Mouse (Mus musculus) hindbrain, embryonic 16.5 days (tissue): Measurements from ENCODE around the gene Kat6b. TPM values are rescaled to one million over a fixed set of nuclear protein-coding genes. Genes with fewer than 3 reads are reported as not detected.
A peak's percentile ranks its signal among the peaks of the same experiment; 100 is the strongest.

Experiments used
- ATAC-seq: fragments of 200-750 bp; cut with Nextera tagmentation; 2 replicates; pipeline ENCODE4 v1.8.0; 2017; ENCODE audit warnings: moderate TSS enrichment, moderate library complexity
- H3K27ac ChIP-seq: fragments of 300-500 bp; sonication (generic); 2 replicates; pipeline ENCODE4 v1.5.1; 2014; ENCODE audit warnings: low read depth, mild to moderate bottlenecking, control low read depth, low read length, moderate library complexity
- H3K27me3 ChIP-seq: fragments of 300-500 bp; sonication (generic); replicated peaks from 2 replicates; pipeline ENCODE4 v1.6.1; 2014; ENCODE audit warnings: low read length; ENCODE audit not compliant: control insufficient read depth, insufficient read depth
- H3K36me3 ChIP-seq: fragments of 300-500 bp; sonication (generic); 2 replicates; pipeline ENCODE4 v1.6.1; 2014; ENCODE audit warnings: mild to moderate bottlenecking, low read length, moderate library complexity, mixed read lengths; ENCODE audit not compliant: control insufficient read depth, insufficient read depth
- H3K4me1 ChIP-seq: fragments of 300-500 bp; sonication (generic); 2 replicates; pipeline ENCODE4 v1.6.1; 2014; ENCODE audit warnings: low read depth, low read length; ENCODE audit not compliant: control insufficient read depth, insufficient read depth
- H3K4me2 ChIP-seq: fragments of 300-500 bp; sonication (generic); 2 replicates; pipeline ENCODE4 v1.6.1; 2014; ENCODE audit warnings: mild to moderate bottlenecking, low read length, control low read depth, moderate library complexity
- H3K4me3 ChIP-seq: fragments of 300-500 bp; sonication (generic); 2 replicates; pipeline ENCODE4 v1.5.1; 2014; ENCODE audit warnings: mild to moderate bottlenecking, low read length, control low read depth, moderate library complexity
- H3K9ac ChIP-seq: fragments of 300-500 bp; sonication (generic); 2 replicates; pipeline ENCODE4 v1.6.1; 2014; ENCODE audit warnings: low read depth, mild to moderate bottlenecking, control low read depth, low read length, moderate library complexity
- H3K9me3 ChIP-seq: fragments of 300-500 bp; sonication (generic); 2 replicates; pipeline ENCODE4 v1.6.1; 2014; ENCODE audit warnings: mild to moderate bottlenecking, low read length, moderate library complexity; ENCODE audit not compliant: control insufficient read depth
- WGBS: fragments of 180-500 bp; shearing (Covaris S2); extraction: QIAGEN DNeasy Blood & Tissue Kit; methylation state at CpG from one replicate; pipeline ENCODE4 v1.1.7; 2014; 5-methylcytosine and 5-hydroxymethylcytosine counted together
- polyA plus RNA-seq: library from polyadenylated mRNA; unstranded; fragments of >200 nt; fragmentation: Nextera tagmentation; extraction: Ambion mirVana; gene quantifications from 2 replicates; pipeline ENCODE4 v1.2.1, GENCODE M21; 2015

Gene Kat6b
- polyA plus RNA-seq, 1 experiment from 2014 or later, result 14.2 TPM

DNA sequence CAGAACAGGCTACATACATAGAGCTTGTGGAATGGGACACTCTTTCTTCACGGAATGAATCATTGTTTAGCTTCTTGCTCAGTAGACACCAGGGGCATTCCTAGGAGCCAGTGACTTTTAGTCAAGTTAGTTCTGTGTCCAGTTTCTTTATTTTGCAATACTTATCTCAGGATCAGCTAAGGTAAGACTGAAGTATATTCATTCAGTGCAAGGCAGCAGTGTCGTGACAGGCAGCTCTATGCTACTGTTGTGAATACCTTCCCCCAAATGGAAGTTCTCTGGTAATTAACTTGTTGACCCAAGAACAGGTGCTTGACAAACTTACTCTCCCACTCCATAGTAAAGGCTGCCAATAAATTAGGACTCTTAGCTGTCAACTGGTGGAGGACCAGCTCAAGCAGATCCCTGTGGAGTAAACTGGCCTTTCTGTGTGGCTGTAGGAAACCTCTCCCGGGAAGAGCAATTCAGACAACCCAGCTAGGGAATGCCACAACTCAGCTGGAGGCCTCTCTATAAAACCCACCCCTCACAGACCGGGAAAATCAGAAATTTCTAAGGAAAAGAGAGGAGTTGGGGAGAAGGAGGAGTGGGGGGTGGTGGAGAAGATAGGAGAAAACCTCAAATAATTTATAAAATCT, 105.4 kb downstream of the Kat6b start:
- H3K9me3 ChIP-seq, result no peaks in the 10 kb centered on the region
- no peak overlapping the region for H3K4me3 ChIP-seq
- ATAC-seq, result no peak
- no peak overlapping the region for H3K4me2 ChIP-seq
- no peak overlapping the region for H3K27ac ChIP-seq
- no peaks in the 10 kb centered on the region for H3K36me3 ChIP-seq
- 19% methylated on average over 4 of the region's 4 CpGs for WGBS
- H3K9ac ChIP-seq, result no peak overlapping the region
- H3K4me1 ChIP-seq, result peaks cover 25% of the 10 kb centered on the region
- H3K27me3 ChIP-seq, result no peaks in the 10 kb centered on the region

DNA sequence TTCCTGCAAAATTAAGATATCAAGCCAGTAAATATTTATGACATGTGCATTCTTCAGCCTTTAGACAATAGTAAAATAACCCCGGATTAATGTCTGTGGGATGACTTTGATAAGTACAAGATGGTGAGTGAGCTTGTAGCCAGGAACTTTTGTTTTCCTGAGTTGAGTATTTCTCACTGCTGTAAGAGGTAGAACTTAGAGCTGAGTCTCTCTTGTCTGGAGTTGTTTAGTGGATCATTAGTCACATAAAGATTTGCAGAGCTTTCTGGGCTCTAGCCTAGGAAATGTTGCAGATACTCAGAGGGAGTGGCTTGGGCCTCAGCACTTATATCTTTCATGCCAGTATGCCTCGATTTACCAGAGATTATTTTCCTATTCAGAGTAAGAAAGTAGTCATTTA, 106.7 kb downstream of the Kat6b start:
- H3K4me3 ChIP-seq, result no peak overlapping the region
- H3K9me3 ChIP-seq, result no peaks in the 10 kb centered on the region
- H3K4me2 ChIP-seq, result no peak overlapping the region
- H3K27me3 ChIP-seq, result no peaks in the 10 kb centered on the region
- no peak overlapping the region for H3K27ac ChIP-seq
- H3K9ac ChIP-seq, result no peak overlapping the region
- 85% methylated on average over 2 of the region's 2 CpGs for WGBS
- H3K4me1 ChIP-seq, result peaks cover 25% of the 10 kb centered on the region
- H3K36me3 ChIP-seq, result no peaks in the 10 kb centered on the region
- ATAC-seq, result no peak

DNA sequence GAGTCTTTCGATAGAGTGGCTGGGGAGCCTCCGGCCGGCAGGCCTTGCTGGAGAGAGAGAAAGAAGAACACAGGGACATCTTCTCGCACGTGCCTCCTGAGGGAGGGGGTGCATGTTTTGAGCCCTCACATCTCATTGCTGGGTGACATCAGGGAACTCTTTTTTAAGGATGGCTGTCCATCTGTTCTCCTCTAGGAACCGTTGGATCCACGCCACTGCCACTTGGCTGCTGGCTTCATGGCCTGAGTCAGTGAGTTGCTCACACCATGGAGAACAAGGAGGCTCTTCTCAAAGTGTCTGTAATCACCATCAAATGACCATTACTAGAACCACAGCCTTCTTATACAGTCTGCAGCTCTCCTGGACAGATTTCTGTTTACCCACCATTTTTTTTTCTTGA, 108.4 kb downstream of the Kat6b start:
- Histone ChIP-seq H3K4me3 (no peak overlapping the region), H3K4me2 (no peak overlapping the region), H3K36me3 (no peaks in the 10 kb centered on the region), H3K9me3 (no peaks in the 10 kb centered on the region), H3K27ac (no peak overlapping the region), H3K4me1 (peaks cover 19% of the 10 kb centered on the region), H3K9ac (no peak overlapping the region), H3K27me3 (no peaks in the 10 kb centered on the region)
- ATAC-seq, result no peak
- 71% methylated on average over 7 of the region's 7 CpGs for WGBS

DNA sequence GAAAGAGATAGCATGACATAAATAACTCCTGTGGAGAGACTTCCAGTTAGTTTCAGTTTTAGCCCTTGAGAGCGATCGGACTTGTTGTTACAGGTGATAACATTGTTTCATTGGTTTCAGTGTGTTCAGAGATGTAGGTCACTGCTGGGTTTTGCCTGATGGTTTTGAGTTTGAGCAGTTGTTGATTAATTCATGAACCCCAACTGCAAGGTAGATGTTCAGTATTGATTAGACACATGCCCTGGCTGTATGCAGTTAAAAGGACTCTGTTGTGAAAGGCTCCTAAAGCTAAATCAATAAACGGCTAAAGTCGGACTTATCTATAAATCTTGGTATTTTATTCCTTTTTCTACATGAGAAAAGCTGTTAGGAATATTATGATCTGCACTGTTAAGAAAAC, 109.0 kb downstream of the Kat6b start:
- ATAC-seq, result no peak

DNA sequence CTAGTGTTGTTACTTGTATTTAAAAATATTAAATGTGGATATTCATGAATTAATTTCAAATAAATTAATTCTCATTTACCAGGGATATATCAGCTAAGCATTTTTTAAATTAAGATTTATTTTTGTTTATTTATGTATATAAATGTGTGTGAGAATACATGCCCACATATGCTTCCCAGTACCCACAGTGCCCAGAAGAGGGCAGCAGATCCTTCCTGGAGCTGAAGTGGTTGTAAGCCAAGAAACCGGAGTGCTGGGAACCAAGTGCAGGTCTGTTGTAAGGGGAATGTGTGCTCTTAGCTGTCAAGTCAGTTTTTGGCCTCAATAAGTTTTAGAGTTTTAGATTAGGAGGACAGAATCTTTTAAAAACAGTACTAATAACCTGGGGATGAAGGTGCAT, 110.9 kb downstream of the Kat6b start:
- ATAC-seq, result no peak

More for the DNA sequence above, 109.0 kb downstream of the Kat6b start:
- no peak overlapping the region for H3K4me3 ChIP-seq
- no peak overlapping the region for H3K4me2 ChIP-seq
- no peaks in the 10 kb centered on the region for H3K36me3 ChIP-seq
- WGBS, result 92% methylated on average over 4 of the region's 4 CpGs
- H3K27me3 ChIP-seq, result no peaks in the 10 kb centered on the region
- no peak overlapping the region for H3K9ac ChIP-seq
- peaks cover 13% of the 10 kb centered on the region for H3K4me1 ChIP-seq
- no peak overlapping the region for H3K27ac ChIP-seq
- H3K9me3 ChIP-seq, result no peaks in the 10 kb centered on the region

DNA sequence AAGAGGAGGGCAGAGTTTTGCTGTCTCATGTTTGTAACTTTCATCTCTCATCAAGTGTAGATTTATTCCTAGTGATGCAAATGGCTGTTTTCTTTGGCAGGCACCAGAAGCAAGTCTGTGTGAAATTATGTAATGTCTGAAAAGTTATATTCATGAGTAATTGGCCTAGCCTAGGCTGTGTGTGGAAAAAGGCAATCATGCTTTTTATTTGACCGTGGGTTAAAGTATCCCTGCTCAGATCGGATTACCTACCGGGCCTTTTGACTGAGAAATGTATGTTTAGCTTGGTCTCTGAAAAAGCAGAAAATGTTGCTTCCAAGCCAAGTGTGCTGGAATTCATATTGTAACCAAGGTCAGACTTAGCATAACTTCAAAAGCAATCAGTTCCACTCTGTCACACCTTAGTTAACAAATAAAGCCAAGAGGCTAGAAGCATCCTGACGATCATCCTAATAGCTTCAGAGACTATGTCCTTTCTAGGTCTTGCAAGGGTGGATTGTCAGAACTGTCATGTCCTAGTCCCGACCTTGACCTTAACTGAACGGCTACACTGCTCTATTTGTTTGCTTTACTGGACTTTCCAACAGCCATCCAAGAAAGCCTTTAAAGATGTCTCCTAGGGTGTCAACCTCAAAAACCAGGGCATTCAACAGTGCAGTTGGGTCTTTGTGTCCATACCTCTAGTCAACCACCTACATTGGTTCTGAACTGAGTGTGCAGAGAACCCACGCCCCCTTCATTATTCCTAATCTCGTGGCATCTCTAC, 111.9 kb downstream of the Kat6b start:
- Histone ChIP-seq H3K4me2 (no peak overlapping the region), H3K27ac (no peak overlapping the region), H3K9me3 (no peaks in the 10 kb centered on the region), H3K9ac (no peak overlapping the region), H3K4me1 (no peaks in the 10 kb centered on the region), H3K4me3 (no peak overlapping the region), H3K36me3 (no peaks in the 10 kb centered on the region), H3K27me3 (no peaks in the 10 kb centered on the region)
- no peak for ATAC-seq
- 78% methylated on average over 8 of the region's 8 CpGs for WGBS

More for the DNA sequence above, 110.9 kb downstream of the Kat6b start:
- Histone ChIP-seq H3K27me3 (no peaks in the 10 kb centered on the region), H3K9ac (no peak overlapping the region), H3K36me3 (no peaks in the 10 kb centered on the region), H3K9me3 (no peaks in the 10 kb centered on the region), H3K27ac (no peak overlapping the region), H3K4me1 (no peaks in the 10 kb centered on the region), H3K4me3 (no peak overlapping the region), H3K4me2 (no peak overlapping the region)
- whole genome bisulfite sequencing, result 100% methylated on average over 1 of the region's 1 CpGs

DNA sequence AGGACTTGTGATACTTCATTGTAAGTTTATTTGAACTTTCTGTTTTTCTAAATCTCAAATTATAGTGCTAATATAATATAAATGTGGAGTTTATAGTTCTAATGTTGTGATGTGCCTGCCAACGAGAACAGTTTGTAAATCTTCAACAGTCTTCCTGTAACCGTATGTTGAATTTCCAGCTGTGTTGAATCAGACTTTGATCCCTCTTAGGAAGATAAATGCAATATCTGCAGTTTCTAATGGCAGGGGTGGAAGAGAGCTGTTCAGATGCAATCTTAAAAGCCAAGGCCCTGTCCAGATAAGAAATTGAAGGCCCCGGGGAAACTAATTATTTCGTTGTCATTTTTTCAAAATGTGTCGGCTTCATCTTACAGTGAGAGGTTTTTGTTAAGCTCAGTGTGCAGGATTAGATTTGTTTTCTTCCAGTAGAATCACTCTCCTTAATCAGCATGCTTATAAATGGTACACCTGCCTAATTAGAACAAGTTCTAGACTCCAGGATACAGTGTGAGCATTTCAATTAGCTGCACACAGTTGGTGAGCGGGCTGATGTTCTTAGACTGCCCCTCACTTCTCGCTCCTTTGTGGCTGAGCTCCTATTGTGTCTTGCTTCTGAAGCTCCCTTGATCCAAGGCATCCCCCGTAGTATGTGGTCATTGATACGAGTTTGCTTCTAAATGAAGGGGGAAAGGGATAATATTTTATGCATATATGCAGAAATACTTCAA, 118.4 kb downstream of the Kat6b start:
- peak; percentile 54; the same call in 1 of the 2 replicates for ATAC-seq
- 28% methylated on average over 9 of the region's 9 CpGs for WGBS
- no peak overlapping the region for H3K9ac ChIP-seq
- H3K9me3 ChIP-seq, result no peaks in the 10 kb centered on the region
- H3K4me3 ChIP-seq, result no peak overlapping the region
- H3K4me1 ChIP-seq, result peaks cover 12% of the 10 kb centered on the region
- no peaks in the 10 kb centered on the region for H3K27me3 ChIP-seq
- H3K36me3 ChIP-seq, result no peaks in the 10 kb centered on the region
- H3K27ac ChIP-seq, result no peak overlapping the region
- H3K4me2 ChIP-seq, result no peak overlapping the region

DNA sequence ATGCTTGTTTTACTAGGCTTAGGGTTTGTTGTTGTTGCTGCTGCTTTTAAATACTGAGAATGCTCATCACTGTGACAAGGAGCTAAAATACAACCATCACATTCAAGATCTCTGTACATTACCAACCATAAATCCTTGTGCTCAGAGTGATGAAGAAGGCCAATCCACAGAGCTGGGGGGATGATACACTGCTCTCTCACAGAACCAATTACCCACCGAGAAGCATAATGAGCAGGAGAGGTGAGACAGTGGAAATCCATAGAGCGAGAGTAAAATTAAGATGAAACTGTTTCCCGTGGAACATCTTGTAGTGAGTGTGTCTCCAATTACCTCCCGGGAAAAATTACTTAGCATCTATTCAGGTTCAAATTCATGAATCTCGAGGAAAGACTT, 118.9 kb downstream of the Kat6b start:
- H3K27ac ChIP-seq, result no peak overlapping the region
- 0 out of 2 replicates have a peak, but pooled peaks have one; percentile 28 for ATAC-seq
- 45% methylated on average over 5 of the region's 5 CpGs for WGBS
- H3K4me2 ChIP-seq, result no peak overlapping the region
- no peaks in the 10 kb centered on the region for H3K27me3 ChIP-seq
- H3K9me3 ChIP-seq, result no peaks in the 10 kb centered on the region
- no peaks in the 10 kb centered on the region for H3K36me3 ChIP-seq
- H3K4me1 ChIP-seq, result peaks cover 12% of the 10 kb centered on the region
- no peak overlapping the region for H3K9ac ChIP-seq
- H3K4me3 ChIP-seq, result no peak overlapping the region

DNA sequence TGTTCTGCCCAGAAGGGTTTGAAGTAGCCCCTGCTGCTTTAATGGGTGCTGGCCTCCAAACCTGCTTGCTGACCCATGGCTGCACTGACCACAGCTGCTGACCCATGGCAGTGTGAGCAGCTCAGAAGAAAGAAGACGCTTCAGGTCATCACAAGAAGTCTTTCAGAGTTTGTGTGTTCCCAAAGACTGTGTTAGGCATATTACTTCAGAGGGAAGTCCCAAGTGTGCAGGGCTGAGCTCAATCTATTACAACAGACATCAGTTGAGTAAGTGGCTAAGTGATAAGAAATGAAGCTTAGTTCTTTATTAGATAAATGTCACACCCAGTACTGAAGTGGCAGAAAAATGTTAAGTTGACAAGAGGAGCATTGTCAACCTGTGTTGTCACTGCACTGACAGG, 119.4 kb downstream of the Kat6b start:
- 64% methylated on average over 1 of the region's 1 CpGs for WGBS

More for the DNA sequence above, 119.4 kb downstream of the Kat6b start:
- Histone ChIP-seq H3K27me3 (no peaks in the 10 kb centered on the region), H3K4me1 (peaks cover 12% of the 10 kb centered on the region), H3K36me3 (no peaks in the 10 kb centered on the region), H3K9me3 (no peaks in the 10 kb centered on the region), H3K9ac (no peak overlapping the region), H3K27ac (no peak overlapping the region), H3K4me2 (no peak overlapping the region), H3K4me3 (no peak overlapping the region)
- ATAC-seq, result no peak
